Mouse (Mus musculus) adrenal gland, postnatal 10 days (tissue): ENCODE data around the gene Hnrnpll. TPM values are rescaled to one million over a fixed set of nuclear protein-coding genes. Genes with fewer than 3 reads are reported as not detected.

Experiments used
- DNase-seq: peaks from one replicate; pipeline ENCODE4 v3.0.0; 2021; ENCODE audit warnings: mixed read lengths
- long read RNA-seq, 2 experiments: library from polyadenylated mRNA; stranded (forward); transcript quantifications; one replicate each; pipeline ENCODE4 v2.0.0; 2021
- total RNA-seq, 2 experiments: library from RNA; stranded (reverse); gene quantifications; 2 replicates each; pipeline ENCODE4 v1.2.3; 2021

The Hnrnpll gene
- 10 to 100 TPM; 45.4 to 57.6 TPM for total RNA-seq
- long read RNA-seq, experiment 1, transcript Hnrnpll-205 (13 exons, 3,009 nt) = minor isoform, 27 of 79 reads
- long read RNA-seq, experiment 1, transcript Hnrnpll-201 (13 exons, 3,116 nt) = major isoform, 39 of 79 reads
- long read RNA-seq, experiment 1, partial matches to known transcripts = 1 of 79 reads
- long read RNA-seq, experiment 1, other reads (novel, unspliced or antisense) = 9 of 79 reads
- long read RNA-seq, experiment 2, transcript Hnrnpll-205 (13 exons, 3,009 nt) = minor isoform, 21 of 61 reads
- long read RNA-seq, experiment 2, transcript Hnrnpll-201 (13 exons, 3,116 nt) = major isoform, 29 of 61 reads
- long read RNA-seq, experiment 2, partial matches to known transcripts = 1 of 61 reads
- long read RNA-seq, experiment 2, other reads (novel, unspliced or antisense) = 8 of 61 reads

- peak; percentile 98 for DNase-seq
Measured at GRCm38 (mm10) chr17:80061783-80062619, at the start of gene Hnrnpll. Gene Hnrnpll (minus strand): TSS chr17:80062334.

- DNase-seq = no peak
Measured at GRCm38 (mm10) chr17:80105348-80105978, 43.3 kb upstream of the Hnrnpll start.

- DNase-seq = no peak
Measured at GRCm38 (mm10) chr17:80099823-80100222, 37.7 kb upstream of the Hnrnpll start.

GRCm38 (mm10) chr17:80097221-80097620 lies 35.1 kb upstream of the Hnrnpll start:
- no peak for DNase-seq

- no peak for DNase-seq
Measured at GRCm38 (mm10) chr17:80096720-80097114, 34.6 kb upstream of the Hnrnpll start.

GRCm38 (mm10) chr17:80096043-80096719 lies 34.0 kb upstream of the Hnrnpll start:
- DNase-seq = peak; percentile 70

GRCm38 (mm10) chr17:80095254-80095899 lies 33.2 kb upstream of the Hnrnpll start:
- DNase-seq = no peak

GRCm38 (mm10) chr17:80091879-80092549 lies 29.9 kb upstream of the Hnrnpll start:
- no peak for DNase-seq

- DNase-seq = peak; percentile 39
Measured at GRCm38 (mm10) chr17:80090551-80090950, 28.4 kb upstream of the Hnrnpll start.

GRCm38 (mm10) chr17:80088168-80088567 lies 26.0 kb upstream of the Hnrnpll start:
- DNase-seq = peak; percentile 11

- DNase-seq = no peak
Measured at GRCm38 (mm10) chr17:80086591-80086990, 24.5 kb upstream of the Hnrnpll start.

- DNase-seq = no peak
Measured at GRCm38 (mm10) chr17:80084424-80084823, 22.3 kb upstream of the Hnrnpll start.

- no peak for DNase-seq
Measured at GRCm38 (mm10) chr17:80083223-80083622, 21.1 kb upstream of the Hnrnpll start.

GRCm38 (mm10) chr17:80078726-80079125 lies 16.6 kb upstream of the Hnrnpll start:
- DNase-seq = no peak

- DNase-seq = no peak
Measured at GRCm38 (mm10) chr17:80067257-80067656, 5.1 kb upstream of the Hnrnpll start.

GRCm38 (mm10) chr17:80063840-80064495 lies 1.8 kb upstream of the Hnrnpll start:
- no peak for DNase-seq

- no peak for DNase-seq
Measured at GRCm38 (mm10) chr17:80063386-80063785, 1.3 kb upstream of the Hnrnpll start.

GRCm38 (mm10) chr17:80062620-80063010 lies 481 bp upstream of the Hnrnpll start:
- no peak for DNase-seq

- DNase-seq = peak; percentile 76
Measured at GRCm38 (mm10) chr17:80060828-80061782, 1.0 kb downstream of the Hnrnpll start.
